Mouse (Mus musculus) myocyte (in vitro differentiated cells): ENCODE results near the gene Olfr955.

Experiments
- E2F4 ChIP-seq: IDR thresholded peaks from one replicate; pipeline ENCODE4 v1.6.1; 2011; ENCODE audit warnings: mild to moderate bottlenecking, control low read depth, moderate library complexity; ENCODE audit not compliant: insufficient read depth
- MAX ChIP-seq: IDR thresholded peaks from one replicate; pipeline ENCODE4 v1.6.1; 2011; ENCODE audit warnings: low read depth, mild to moderate bottlenecking, control low read depth
- POLR2A ChIP-seq: IDR thresholded peaks from one replicate; pipeline ENCODE4 v1.6.1; 2011; ENCODE audit warnings: low read depth, mild to moderate bottlenecking, control low read depth, moderate library complexity; ENCODE audit not compliant: insufficient read length
- POLR2AphosphoS2 ChIP-seq: IDR thresholded peaks from one replicate; pipeline ENCODE4 v1.6.1; 2011; ENCODE audit warnings: low read depth, control low read depth; ENCODE audit not compliant: insufficient read length
- TCF12 ChIP-seq: IDR thresholded peaks from one replicate; pipeline ENCODE4 v1.6.1; 2011; ENCODE audit warnings: mild to moderate bottlenecking, control low read depth; ENCODE audit not compliant: poor library complexity, insufficient read depth, severe bottlenecking
- USF1 ChIP-seq: IDR thresholded peaks from one replicate; pipeline ENCODE4 v1.6.1; 2011; ENCODE audit warnings: low read depth, mild to moderate bottlenecking, control low read depth, moderate library complexity

DNA sequence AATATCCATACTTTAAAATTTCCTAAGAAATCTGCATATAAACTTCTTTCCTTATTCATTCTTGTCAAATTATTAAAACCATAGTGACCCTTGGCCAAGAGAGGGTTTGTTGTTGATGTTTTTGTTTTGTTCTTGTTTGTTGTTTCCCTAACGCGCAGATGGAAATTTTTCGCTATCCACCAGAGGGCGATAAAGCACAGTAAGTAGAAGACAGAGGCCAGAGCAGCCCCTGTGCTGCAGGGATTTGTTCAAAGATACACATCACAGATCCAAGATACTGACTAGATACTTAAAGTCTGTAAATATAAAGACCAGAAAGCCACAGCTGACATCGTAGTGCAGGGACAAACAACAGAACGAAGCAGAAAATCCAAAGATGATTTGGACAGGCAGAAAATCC lies 37.3 kb upstream of the Olfr955 start:
- TF ChIP-seq POLR2A = no peak
- TF ChIP-seq TCF12 = no peak
- TF ChIP-seq E2F4 = no peak
- TF ChIP-seq USF1 = no peak
- no peak for TF ChIP-seq MAX
- TF ChIP-seq POLR2AphosphoS2 = no peak
